Mouse (Mus musculus): ENCODE measurements around the gene Atoh8. TPM values are rescaled to one million over a fixed set of nuclear protein-coding genes. Genes with fewer than 3 reads are reported as not detected.

The Atoh8 gene
- 5.7 TPM for polyA plus RNA-seq (2021)

DNA sequence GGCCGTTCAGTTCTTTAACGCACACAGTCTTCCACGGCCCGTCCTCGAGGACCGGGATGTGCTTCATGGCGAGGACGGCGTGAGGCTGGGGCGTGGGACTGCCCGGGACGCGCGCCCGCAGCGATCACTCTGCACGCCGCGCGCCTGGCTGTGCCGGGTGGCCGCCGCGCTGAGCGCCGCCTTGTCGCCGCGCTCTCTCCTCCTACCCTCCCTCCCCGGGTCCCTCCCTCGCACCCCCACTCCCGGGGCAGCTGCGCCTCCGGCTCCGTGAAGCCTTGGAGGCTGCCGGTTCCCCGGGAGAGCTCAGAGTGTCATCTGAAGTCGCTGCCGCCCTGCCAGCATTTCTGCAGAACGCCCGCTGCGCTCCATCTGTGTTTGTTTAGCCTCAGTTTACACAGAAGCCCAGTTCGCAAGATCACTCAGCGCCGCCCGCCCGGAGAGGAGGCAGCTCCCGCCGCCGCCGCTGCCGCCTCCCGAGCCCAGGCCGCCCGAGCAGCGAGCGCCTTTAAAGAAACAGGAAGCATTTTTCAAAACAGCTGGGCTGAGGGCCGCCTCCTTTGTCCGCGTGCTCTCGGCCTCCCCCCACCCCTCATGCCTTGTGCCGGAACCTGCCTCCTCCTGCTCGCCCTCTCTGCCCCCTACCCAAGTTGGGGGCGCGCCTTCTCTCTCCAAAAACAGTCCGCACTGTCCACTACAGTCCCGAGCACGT is at the start of gene Atoh8:
Atoh8 (minus strand) TSS at position 480 of the 709 bp plus-strand sequence.
- no peak for TF ChIP-seq CTCF (IDR thresholded peaks at IDR 0.05)
- ChIA-PET POLR2A (interaction anchor here (1.3 to 3.0 kb wide), 3 partner anchors 17 to 50 kb away, joined by 3 to 11 read pairs (median 5); no protein-coding TSS in a partner anchor), CTCF (interaction anchor here (0.9 to 4.9 kb wide), 5 partner anchors 19 to 48 kb away, joined by 3 to 64 read pairs (median 4); no protein-coding TSS in a partner anchor)
- no peaks in the 10 kb centered on the region for H3K27me3 ChIP-seq
- peak; percentile 23 for ATAC-seq
- DNase-seq (ENCODE audit: low read depth, low spot score) = no peak
- in situ Hi-C loops (cut with MboI; ENCODE audit: low pct_unique_long_range_greater_than_20kb) = no loop called here

DNA sequence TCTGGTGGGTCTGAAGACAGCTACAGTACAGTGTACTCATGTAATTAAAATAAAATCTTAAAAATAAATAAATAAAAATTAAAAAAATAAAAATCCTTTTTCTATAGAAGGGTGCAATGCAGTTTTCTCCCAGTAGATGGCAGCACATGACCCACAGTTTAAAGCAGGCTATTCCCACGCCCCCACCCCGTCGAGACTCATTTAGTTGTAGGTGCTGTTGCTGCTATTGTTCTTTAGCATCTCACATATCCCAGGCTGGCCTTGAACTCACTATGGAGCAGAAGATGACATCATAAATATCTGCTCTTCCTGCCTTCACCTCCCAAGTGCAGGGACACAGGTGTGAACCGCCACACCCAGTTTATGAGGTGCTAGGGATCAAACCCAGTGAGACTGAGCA is 48.5 kb upstream of the Atoh8 start:
- ATAC-seq = no peak
- CTCF ChIA-PET = interaction anchor here (1.3 to 1.5 kb wide), 3 partner anchors 38 to 71 kb away, joined by 3 to 4 read pairs (median 3); partner anchors contain the start of gene Tmem150a
- in situ Hi-C loops (cut with MboI; ENCODE audit: low pct_unique_long_range_greater_than_20kb) = loop anchor here (5.0 kb wide), 2 partner anchors 38 to 123 kb away; no protein-coding TSS in a partner anchor
- no peak for DNase-seq (ENCODE audit: low read depth, low spot score)
- POLR2A ChIA-PET = interaction anchor here (0.7 kb wide), 1 partner anchor 34 kb away, joined by 3 read pairs; no protein-coding TSS in a partner anchor
- TF ChIP-seq CTCF (IDR thresholded peaks at IDR 0.05) = peak; percentile 83
- H3K27me3 ChIP-seq = no peaks in the 10 kb centered on the region

DNA sequence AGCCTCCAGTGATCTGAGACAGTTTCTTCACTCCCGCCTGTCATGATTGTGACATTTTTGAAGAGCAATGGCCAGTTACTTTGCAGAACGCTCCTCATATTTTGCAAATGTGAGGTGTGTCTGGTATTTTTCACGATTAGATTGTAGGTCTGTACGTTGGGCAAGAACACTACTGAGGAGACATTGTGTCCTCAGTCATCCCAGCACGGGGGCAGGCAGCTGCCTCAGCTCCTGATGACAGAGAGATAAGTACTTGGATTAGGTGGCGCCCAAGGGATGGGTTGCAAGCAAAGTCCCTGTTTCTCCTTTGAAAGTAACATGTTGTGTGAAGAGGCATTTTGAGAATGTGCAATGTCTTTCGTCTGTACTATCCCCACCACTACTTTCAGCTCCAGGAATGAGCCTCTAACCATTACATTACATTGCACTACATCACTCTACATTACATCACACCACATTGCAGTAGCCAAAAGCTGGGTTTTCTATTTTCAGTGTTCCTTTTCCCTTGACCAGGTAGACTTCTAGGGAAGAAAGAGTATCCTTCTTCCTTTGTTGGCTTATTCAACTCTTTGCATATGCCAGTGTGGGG is 45.1 kb upstream of the Atoh8 start:
- H3K27me3 ChIP-seq = no peaks in the 10 kb centered on the region
- TF ChIP-seq CTCF (IDR thresholded peaks at IDR 0.05) = no peak
- CTCF ChIA-PET = interaction anchor here (1.1 to 1.3 kb wide), 3 partner anchors 12 to 130 kb away, joined by 3 to 4 read pairs (median 3); no protein-coding TSS in a partner anchor
- no peak for DNase-seq (ENCODE audit: low read depth, low spot score)
- in situ Hi-C loops (cut with MboI; ENCODE audit: low pct_unique_long_range_greater_than_20kb) = loop anchor here (5.0 kb wide), 2 partner anchors 42 to 127 kb away; no protein-coding TSS in a partner anchor
- ATAC-seq = no peak
- POLR2A ChIA-PET = no interaction called here

DNA sequence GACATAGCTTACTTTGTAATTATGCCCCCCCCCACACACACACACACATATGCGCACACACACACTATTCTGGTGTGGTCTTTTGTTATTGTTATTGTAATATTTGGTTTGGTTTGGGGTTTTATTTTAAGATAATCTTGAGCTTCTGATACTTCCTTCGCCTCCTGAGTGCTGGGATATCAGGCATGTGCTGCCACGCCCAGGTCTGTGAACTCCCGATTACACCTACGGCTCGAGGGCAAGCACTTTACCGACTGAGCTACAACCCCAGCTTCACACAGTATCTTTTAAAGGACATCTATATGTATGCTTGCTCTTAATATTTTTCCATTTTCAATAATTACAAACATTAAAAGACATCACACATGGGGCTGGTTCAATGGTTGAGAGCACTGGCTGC is 44.1 kb upstream of the Atoh8 start:
- POLR2A ChIA-PET = no interaction called here
- TF ChIP-seq CTCF (IDR thresholded peaks at IDR 0.05) = no peak
- H3K27me3 ChIP-seq = no peaks in the 10 kb centered on the region
- in situ Hi-C loops (cut with MboI; ENCODE audit: low pct_unique_long_range_greater_than_20kb) = no loop called here
- CTCF ChIA-PET = interaction anchor here (1.1 to 1.5 kb wide), 3 partner anchors 13 to 131 kb away, joined by 3 to 4 read pairs (median 4); no protein-coding TSS in a partner anchor
- DNase-seq (ENCODE audit: low read depth, low spot score) (no peak), ATAC-seq (no peak)

DNA sequence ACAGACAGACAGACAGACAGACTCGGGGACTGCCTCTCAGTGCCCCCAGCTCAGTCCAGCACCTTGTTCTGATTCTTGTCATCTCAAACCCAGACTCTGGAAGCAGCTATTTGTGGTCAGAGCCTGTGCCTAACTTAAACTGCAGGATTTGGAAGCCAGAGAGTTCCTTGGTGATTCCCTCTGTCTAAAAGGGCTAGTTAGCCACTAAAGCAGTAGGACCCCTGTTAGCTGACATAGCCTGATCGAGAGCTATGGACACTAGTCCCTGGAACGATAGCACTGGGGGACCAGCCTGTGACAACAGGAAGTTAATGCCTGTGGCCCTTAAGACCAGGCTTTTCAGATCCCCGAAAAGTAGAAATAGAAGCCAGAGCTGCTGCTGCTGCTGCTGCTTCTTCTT is 43.5 kb upstream of the Atoh8 start:
- TF ChIP-seq CTCF (IDR thresholded peaks at IDR 0.05) = no peak
- H3K27me3 ChIP-seq = no peaks in the 10 kb centered on the region
- ATAC-seq = no peak
- no peak for DNase-seq (ENCODE audit: low read depth, low spot score)
- CTCF ChIA-PET = interaction anchor here (1.1 to 1.5 kb wide), 2 partner anchors 37 to 67 kb away, joined by 3 to 4 read pairs; no protein-coding TSS in a partner anchor
- POLR2A ChIA-PET = interaction anchor here (0.8 kb wide), 1 partner anchor 45 kb away, joined by 4 read pairs; no protein-coding TSS in a partner anchor
- in situ Hi-C loops (cut with MboI; ENCODE audit: low pct_unique_long_range_greater_than_20kb) = no loop called here

DNA sequence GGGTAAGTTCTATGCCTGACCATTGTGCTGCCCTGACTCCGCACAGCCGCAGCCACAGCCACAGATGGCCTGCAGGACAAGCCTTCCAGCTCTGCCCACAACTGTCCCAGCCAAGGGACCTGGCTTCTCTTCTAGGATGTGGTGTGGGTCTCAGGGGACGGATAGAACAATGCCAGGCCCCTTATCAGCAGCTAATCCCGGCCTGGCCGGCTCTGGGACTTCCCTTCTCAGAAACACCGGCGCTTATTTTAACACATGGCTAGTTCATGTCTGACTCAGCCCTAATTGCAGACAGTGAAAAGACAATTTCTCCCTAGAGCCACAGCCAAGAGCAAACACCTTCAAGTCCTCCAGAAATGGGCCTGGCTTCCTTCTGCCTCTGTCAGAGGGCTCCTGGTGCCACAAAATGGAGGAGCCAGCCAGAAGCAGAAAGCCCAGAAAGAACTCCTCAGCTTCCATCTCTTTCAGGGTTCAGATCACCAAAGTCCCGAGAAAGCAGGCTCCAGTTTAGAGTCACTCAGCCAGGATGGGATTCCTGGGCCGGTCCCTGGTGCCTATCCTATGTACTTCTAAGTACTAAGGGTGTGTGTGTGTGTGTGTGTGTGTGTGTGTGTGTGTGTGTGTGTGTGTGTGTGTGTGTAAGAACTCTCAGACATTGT is 42.3 kb upstream of the Atoh8 start:
- ChIA-PET CTCF (interaction anchor here (1.1 to 1.5 kb wide), 5 partner anchors 16 to 87 kb away, joined by 3 to 4 read pairs (median 4); no protein-coding TSS in a partner anchor), POLR2A (interaction anchor here (0.7 to 1.0 kb wide), 4 partner anchors 11 to 72 kb away, joined by 3 to 5 read pairs (median 4); no protein-coding TSS in a partner anchor)
- H3K27me3 ChIP-seq = no peaks in the 10 kb centered on the region
- no peak for TF ChIP-seq CTCF (IDR thresholded peaks at IDR 0.05)
- ATAC-seq (peak; percentile 58), DNase-seq (ENCODE audit: low read depth, low spot score) (peak; percentile 43)
- in situ Hi-C loops (cut with MboI; ENCODE audit: low pct_unique_long_range_greater_than_20kb) = no loop called here

DNA sequence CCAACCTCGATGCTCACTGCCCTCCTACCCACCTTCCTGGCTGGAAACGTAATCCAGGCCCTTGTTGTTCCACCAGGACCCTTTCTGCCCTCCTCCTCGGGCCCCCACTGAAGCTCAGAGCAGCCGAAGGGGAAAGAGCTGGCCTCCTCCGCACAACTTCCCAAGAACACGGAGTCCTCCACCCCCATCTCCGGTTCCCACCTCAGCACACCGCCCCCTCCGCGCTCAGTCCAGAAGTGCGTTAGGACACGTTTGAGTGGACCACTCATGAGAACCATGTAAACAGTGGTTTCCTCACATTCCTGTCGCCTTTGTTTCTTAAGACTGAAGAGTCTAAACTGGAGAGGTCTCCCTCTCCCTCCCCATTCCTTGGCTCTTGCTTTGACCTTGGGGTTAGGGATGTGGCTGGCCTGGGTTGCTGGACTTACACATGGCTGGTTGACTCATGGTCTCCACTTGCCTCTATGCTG is 41.6 kb upstream of the Atoh8 start:
- in situ Hi-C loops (cut with MboI; ENCODE audit: low pct_unique_long_range_greater_than_20kb) = no loop called here
- no peak for TF ChIP-seq CTCF (IDR thresholded peaks at IDR 0.05)
- peak; percentile 28 for ATAC-seq
- POLR2A ChIA-PET = no interaction called here
- no peaks in the 10 kb centered on the region for H3K27me3 ChIP-seq
- DNase-seq (ENCODE audit: low read depth, low spot score) = peak; percentile 44
- CTCF ChIA-PET = interaction anchor here (0.9 to 1.5 kb wide), 3 partner anchors 8 to 87 kb away, joined by 3 to 4 read pairs (median 4); no protein-coding TSS in a partner anchor

DNA sequence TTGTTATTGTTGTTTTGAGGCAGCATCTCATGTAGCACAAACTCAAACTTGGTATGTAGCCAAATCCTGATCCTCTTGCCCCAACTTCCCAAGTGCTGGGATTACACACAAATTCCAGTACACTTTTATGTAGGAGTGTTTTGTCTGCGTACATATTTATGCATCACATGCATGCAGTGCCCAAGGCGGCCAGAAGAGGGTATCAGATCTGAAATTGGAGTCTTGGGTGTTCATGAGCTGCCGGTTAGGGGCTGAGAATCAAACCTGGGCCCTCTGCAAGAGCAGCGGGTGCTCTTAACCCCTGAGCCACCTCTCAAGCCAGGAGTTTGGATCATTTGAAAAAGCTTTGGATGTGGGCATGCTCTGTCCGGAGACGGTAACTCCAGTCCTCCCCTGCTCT is 40.8 kb upstream of the Atoh8 start:
- no peak for ATAC-seq
- in situ Hi-C loops (cut with MboI; ENCODE audit: low pct_unique_long_range_greater_than_20kb) = no loop called here
- TF ChIP-seq CTCF (IDR thresholded peaks at IDR 0.05) = no peak
- ChIA-PET CTCF (interaction anchor here (0.9 to 1.4 kb wide), 2 partner anchors 9 to 88 kb away, joined by 4 read pairs; no protein-coding TSS in a partner anchor), POLR2A (no interaction called here)
- no peaks in the 10 kb centered on the region for H3K27me3 ChIP-seq
- DNase-seq (ENCODE audit: low read depth, low spot score) = no peak

DNA sequence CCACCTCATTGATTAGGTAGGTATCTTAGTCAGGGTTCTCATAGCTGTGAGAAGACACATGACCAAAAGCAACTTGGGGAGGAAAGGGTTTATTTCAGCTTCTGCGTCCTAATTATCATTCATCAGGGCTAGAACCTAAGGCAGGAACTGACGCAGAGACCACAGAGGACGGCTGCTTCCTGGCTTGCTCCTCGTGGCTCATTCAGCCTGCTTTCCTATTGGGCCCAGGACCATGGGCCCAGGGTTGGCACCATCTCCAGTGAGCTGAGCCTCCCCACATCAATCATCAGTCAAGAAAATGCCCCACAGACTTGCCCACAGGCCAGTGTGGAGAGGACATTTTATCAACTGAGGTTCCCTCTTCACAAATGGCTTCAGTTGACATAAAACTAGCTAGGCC is 40.1 kb upstream of the Atoh8 start:
- ATAC-seq (no peak), DNase-seq (ENCODE audit: low read depth, low spot score) (no peak)
- ChIA-PET CTCF (interaction anchor here (1.2 to 3.7 kb wide), 3 partner anchors 10 to 34 kb away, joined by 3 to 18 read pairs (median 3); no protein-coding TSS in a partner anchor), POLR2A (no interaction called here)
- in situ Hi-C loops (cut with MboI; ENCODE audit: low pct_unique_long_range_greater_than_20kb) = no loop called here
- no peaks in the 10 kb centered on the region for H3K27me3 ChIP-seq
- TF ChIP-seq CTCF (IDR thresholded peaks at IDR 0.05) = no peak

DNA sequence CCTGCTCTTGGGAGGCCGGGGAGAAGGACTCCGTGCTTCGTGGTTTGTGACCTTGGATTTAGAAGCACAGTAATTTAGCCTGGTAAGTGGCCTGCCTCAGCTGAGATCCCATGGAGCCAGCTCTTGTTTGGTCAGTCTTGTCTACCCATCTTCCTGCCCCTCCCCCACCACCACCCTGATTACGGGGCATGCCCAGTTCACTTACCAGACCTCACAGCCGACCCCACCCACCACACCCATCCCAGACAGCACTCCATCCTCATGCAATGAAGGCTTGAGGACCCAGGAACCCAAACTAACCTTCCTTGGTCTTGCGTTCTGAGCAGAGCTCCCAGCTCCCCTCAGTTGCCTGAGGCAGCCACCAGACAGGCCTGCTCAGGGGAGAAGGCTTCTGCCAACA is 37.8 kb upstream of the Atoh8 start:
- no peak for ATAC-seq
- DNase-seq (ENCODE audit: low read depth, low spot score) = no peak
- H3K27me3 ChIP-seq = no peaks in the 10 kb centered on the region
- CTCF ChIA-PET = interaction anchor here (3.7 kb wide), 1 partner anchor 12 kb away, joined by 18 read pairs; no protein-coding TSS in a partner anchor
- POLR2A ChIA-PET = interaction anchor here (0.6 kb wide), 1 partner anchor 358 kb away, joined by 5 read pairs; no protein-coding TSS in a partner anchor
- in situ Hi-C loops (cut with MboI; ENCODE audit: low pct_unique_long_range_greater_than_20kb) = no loop called here
- no peak for TF ChIP-seq CTCF (IDR thresholded peaks at IDR 0.05)
